Mouse (Mus musculus) left cerebral cortex, adult 8-10 months (tissue): Measurements from ENCODE around the gene Dpyd. TPM values are rescaled to one million over a fixed set of nuclear protein-coding genes. Genes with fewer than 3 reads are reported as not detected.

Source experiments
- DNase-seq, 2 experiments: peaks; one replicate each; pipeline ENCODE4 v3.0.0; 2022; ENCODE audit warnings: low spot score in 2 of 2
- total RNA-seq, 4 experiments: library from RNA; stranded (reverse); gene quantifications; 2 replicates each; pipeline ENCODE4 v1.2.4; 2022

Gene Dpyd
- total RNA-seq, 4 experiments from 2014 or later, result 7.8 to 10.3 (median 9.6) TPM

DNA sequence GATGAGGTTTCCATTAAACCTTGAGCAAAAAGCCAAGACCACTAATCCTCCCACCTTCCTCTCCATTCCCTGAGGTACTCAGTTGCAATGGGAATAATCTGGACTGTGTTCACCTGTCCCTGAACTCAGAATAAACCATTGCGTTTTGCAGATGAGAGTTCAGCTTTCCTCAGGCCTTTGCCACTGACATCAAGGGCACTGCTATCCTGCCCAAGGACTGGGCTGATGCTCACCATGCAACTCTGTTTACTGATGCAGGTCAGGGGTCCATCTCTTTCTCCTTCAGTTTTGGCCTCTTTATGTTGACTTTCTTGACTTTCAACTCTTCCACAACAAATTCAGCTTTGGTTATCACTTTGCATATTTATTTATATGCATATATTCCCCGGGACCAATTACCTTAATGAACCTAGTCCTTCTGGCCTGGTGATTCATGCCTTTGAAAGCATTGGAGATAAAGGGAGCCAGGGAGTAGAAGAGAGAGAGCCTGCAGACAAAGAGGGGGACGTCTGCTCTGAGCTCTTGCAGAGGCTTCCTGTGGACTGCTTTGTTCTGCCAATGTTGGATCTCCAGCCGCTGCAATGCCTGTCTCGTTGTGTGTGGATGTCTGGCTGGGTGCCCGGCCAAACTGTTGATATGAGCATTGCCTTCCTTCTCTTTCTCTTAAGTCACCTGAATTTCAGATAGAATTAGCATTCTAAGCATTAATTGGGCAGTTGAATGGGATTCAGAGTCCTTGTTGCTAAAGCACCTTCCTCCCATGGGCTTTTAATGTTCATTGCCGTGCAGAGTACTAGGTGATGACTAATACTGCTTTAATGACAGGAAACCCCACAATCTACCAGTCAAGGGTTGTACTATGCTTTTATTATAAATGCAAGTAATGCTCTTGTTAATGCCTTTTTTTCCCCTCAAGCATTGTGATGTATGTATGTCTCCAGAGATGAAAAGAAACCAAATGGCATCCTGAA lies 771.7 kb downstream of the Dpyd start:
- peak in 1 of 2 experiments; percentile 48 for DNase-seq

DNA sequence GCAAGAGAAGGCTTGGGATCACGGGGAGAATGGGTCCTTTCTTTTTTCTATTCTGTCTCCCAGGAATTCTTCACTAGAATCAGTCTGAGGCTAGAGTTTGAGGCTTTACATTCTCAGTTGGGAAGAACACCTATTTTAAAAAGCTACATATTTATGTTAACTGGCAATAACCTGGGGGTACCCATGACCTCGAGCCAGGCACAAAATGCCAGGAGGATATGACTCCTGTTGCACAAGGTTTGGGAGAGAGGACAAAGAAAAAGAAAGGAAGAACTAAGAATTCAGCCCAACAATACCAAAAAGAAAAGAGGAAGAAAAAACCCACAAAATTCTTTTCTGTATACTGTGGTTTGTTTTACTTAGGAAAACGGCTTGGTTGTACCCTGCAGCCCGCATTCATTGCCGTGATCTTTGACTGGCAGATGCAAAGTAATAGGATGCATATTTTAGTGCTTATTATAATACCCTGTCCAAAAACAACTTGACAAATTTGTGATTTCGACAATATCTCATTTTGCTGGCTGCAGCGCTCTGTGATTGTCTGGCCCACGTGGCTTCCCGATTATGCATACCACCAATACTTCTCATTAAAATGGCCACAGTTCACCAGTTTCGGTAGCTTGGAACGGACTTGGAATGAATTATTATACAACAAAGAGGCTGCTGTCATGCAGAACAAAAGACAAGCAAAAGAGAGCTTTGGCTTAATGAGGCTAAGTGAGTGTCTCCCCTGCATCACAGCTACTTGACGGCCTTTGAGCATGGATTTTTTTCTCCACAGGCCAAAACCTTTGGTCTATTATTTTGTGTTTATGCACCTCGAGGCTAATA lies 799.8 kb downstream of the Dpyd start:
- DNase-seq, result peak in 1 of 2 experiments; percentile 32

DNA sequence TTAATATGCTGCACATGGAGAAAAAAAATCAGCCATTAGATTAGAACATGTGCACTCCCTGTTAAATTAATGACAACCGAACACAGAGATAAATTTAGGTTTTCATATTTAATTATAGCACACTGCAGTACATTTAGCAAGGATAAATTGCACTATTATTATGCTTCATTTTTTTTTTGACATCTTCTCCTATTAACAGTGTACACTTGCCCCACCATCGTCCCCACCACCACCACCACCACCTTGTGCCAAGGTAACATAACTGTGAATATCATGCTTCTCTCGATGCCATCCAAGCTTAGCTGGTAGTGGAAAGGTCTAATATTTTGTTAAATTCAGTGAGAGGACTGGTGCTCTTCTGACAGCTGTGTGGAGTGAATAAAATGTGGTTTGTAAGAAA lies 800.5 kb downstream of the Dpyd start:
- no peak for DNase-seq

DNA sequence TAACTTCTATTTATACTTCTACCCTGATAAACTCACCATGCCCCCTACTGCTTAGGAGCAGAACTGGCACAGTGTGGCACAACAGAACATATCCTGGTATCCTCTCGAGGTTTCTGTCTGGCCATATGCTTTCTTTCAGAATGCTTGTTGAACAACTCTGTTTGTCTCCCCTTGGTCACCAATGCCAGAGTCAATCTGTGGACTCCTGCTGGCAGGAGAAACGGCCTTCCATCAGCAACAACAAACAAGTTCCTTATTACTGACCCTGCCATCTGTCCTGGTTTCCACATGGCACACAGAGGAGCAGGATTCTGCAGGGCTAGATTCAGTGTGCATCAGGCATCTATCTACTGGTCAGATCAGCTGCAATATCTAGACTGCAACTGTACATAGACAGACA lies 807.0 kb downstream of the Dpyd start:
- DNase-seq, result no peak

DNA sequence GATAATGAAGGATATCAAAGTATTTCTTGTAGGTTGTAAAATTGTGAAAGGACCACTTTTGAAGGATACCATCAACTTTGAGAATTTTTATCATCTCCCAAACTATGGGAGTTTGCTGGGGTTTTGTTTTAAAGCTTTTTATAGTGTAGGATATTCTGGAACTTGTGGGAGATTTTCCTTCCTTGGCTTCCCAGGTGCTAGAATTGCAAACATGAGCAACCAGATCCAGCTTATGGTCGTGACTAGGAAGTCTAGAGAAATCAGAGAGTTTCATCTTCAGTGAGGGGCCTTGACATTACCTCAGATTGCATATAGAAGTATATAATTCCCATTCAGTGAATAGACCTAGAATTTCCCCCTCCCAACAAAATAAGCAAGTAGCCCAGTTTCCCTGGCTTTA lies 819.2 kb downstream of the Dpyd start:
- no peak for DNase-seq

DNA sequence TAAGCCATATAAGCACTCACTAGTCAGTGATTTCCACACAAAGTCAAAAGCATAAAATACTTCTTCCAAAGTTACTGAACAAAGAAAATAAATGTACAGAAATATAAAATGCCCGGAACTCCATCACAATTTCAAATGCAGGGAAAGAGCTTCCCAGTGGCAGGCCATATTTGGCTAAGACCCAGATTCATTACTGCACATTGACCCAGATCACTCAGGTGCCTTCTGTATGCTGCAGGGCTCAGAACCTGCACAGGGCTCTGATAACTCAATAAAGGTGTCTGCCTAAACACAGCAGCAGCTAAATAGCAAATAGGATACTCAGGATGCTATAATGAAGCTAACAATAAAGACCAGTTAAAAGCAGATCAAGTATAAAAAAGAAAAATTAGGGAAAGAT lies 820.5 kb downstream of the Dpyd start:
- no peak for DNase-seq

DNA sequence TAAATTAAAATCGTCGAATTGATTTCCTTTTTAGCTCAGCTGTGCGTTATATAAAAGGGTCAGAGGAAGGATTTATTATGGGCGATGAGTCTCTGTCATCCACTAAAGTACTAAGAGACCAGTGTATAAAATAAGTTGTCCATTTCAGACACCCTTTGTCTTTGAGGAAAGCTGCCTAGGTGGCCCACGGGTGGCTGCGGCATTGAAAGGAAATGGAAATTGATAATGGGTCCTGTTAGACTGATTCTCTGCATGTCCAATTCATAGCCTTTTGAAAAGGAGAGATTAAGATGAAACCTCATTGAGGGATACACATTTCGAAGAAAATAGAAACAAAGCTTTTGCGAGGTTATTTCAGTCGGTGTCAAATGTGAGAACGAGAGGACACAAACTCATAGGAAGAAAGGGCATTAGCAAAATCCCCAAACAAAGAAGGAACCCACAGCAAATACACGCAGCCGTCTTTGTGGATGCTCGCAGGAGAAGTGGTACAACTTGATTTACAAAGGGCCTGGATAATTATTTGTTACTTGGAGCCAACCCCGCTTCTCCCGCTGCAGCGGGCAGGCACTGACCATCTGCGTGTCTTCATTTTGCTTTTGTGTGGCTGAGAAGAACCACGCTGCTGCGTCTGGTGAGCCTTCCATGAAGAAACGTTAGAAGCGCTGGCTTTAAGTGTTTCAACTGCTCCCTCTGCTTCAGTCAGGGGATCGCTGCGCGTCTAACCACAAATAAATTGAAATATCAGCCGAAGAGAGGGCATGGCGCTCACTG lies 825.6 kb downstream of the Dpyd start:
- no peak for DNase-seq

DNA sequence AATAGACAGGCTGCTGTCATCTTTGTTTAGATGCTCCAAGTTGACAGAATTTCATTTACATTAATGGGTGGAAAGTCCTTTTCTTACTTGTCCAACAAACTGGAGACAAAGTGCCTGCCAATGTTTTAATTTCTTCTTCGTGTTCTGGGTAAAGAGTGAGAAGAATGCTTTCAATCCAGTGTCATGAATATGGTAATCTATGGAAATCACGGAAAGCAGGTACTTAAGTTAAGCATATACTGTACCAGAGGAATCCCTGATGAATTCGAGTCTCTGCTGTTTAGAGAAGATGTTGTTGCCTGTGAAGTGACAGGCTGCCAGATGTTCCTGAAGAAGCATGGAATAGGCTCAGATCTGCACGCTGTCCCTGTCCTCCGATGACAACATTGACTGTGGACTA lies 835.3 kb downstream of the Dpyd start:
- no peak for DNase-seq

DNA sequence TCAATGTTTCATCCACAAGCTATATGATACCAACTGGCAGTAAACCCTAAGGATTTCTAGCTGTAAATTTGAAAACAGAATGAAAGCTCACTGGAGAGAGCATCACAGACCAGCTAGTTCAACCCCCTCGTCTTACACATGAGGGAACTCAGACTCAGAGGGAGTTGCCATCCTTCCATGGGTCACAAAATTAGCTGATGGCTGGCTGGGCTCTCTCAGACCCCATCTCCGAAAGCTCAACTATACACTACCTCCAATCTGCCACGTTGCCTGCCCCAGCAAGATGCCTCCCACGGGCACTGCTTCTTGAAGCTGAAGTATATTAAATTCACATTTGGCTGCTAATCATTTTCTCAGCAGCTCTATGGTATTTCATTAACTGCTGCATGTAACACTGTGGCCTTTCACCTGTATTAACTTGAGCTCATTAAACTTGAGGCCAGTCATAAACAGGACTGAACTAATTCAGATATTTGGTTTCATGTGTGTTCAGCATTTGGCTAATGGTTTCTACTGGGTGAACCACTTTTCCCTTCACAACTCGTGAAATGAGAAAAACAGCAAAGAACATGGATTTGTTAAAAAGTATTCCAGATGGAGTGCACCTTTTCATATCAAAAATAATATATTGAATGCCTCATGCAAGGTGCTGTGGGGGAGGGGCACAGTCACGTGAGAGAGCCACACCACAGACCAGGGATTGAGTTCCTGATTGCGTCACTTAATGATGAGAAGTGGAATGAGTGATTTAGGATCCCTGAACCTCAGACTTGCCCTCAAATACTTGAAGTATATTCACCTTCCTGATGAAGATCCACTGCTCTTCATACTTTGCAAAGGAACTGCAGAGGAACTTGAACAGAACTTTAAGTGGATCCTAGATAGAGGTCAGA lies 841.2 kb downstream of the Dpyd start:
- no peak for DNase-seq

DNA sequence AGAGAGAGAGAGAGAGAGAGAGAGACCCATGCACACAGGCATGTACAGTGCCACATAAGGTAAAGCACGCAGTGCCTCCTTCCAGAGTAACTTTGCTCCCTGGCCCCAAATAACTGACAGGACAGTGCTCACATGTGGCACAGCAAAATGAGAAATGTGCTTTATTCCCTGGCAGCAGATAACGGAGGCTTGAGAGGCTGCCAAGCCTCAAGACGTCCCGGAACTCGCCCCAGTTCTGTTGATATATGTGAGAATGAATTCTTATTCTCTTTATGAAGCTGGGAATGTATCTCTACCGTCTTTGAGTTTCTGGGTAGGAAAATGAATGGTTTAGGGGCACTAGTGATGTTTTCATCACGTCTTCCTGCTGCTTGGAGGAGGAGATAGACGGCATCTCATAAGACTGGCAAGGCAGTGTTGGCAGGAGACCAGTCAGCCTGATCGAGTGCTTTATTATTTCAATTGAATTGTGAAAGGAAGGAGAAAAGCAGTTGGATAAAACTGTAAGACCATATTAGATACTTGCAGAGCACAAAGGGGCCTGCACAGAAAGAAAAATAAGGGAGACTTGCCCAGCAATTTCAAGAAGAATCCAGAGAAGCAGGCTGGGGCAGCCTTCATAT lies 857.3 kb downstream of the Dpyd start:
- peak in 1 of 2 experiments; percentile 6 for DNase-seq

DNA sequence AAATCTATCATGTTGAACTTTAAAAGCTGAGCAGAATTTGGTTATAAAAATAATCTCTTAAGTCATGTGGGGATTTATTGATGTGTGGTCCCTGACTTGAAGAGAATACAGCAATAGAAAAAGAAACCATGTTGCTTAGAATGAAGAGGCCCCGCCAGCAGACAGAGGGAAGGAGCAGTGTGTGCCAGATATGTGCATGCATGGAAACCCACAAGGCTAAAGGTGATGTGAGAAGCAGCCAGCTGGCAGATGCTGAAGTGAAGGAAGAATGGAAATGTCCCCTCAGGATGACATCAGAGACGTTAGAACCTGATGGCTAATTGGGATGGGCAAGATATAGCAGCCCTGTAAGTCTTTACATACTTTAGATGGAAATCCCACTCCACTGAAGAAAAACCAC lies 857.8 kb downstream of the Dpyd start:
- no peak for DNase-seq

DNA sequence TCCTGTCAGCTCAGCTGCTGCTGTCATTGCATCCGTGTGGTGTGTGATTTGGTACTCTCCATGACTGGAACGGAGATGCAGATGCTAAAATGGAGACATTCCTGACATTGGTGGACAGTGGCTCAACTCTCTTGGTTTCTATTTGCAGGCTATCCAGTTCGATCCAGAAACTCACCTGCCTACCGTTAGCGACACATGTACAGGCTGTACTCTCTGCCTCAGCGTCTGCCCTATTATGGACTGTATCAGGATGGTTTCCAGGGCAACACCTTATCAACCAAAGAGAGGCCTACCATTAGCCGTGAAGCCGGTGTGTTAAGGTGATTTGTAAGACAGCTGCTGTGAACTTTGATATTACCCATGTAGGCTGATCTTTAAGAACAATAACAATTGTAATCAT lies 869.4 kb downstream of the Dpyd start:
- no peak for DNase-seq

DNA sequence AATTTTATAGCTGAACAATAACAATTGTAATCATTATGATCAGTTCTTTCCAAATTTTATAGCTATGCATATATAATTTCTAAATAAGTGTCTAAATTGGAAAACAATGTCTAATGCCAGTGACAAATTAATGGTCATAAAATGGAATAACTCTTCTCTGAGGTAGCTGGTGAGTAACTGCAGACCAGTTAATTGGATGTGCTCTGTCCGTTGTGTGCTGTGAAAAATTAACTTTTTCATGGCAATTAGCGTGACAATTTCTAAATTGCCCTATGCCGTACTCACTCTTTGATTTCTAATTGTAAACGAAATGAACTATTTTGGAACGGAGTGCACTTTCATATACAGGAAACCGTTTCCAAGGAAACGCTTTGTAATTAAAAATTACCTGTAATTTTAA lies 869.8 kb downstream of the Dpyd start:
- no peak for DNase-seq

DNA sequence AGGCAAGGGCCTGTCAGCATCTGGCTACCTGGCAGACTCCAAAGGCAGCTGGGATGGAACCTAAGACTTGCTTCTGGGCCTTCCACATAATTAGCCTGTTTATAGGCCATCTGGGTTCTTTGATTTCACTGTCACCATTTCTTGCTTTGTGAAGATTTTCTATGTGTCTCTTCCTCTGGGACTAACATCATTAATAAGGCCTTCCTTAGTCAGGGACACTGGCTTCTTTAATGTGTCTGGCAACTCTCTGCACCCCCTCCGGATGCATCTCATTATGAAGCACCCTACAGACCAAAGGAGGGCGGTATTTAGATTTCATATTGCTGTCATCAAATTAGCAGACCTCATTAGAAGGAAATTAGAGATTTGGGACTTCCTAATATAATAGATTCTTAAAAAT lies 885.6 kb downstream of the Dpyd start:
- DNase-seq, result no peak

DNA sequence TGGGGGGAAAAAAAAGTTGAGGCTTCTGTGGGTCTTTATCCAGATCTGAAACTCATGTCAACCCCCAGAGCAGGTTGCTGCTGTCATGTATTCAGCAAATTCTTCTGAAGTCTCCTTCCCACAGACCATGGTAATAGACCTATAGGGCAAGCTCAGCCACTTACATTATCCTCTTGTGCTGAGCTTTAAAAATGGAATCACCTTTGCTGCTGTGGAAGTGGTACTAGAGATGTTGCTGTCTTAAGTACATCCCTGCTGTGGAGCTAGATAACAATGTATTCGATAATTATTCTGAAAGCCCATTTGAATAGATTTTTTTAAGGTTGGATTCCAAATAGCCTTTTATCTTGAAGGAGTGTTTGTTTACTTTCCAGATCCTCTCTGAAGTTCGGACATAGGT lies 902.1 kb downstream of the Dpyd start:
- no peak for DNase-seq

DNA sequence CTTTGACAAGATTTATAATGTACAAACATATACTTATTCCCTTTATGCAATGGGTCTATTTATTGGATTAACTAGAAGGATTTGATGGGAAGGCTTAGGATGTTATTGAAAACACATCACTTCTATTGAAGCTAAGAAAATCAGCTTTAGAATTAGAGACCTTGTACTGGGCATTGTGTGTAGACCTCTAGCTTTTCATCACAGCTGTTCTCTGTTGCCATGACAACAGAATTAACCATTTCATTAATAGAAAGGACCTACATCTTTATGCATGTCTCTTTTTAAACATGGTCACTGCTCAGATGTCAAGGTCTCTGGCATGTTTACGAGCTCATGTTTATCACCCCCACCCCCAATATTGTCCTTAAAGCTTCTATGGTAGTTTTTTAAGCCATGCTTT lies 902.5 kb downstream of the Dpyd start:
- DNase-seq, result no peak

DNA sequence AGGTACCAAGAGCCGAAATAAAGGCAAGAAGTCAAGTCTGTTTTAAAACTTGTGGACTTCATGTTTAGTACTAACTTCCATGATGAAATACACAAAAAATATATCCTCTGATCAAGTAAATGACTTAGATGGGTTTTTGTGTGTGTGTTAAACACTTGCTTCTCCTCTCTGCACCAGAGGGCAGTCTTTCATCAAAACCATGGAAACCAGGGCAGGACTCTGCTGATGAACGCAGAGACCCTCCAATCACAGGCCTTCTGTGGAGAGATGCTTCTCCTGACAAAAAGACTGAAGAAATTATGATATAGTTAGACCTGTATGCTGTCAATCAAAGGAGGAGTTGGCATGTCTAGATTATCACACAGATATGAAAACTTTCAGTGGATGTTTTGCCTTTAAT lies 905.8 kb downstream of the Dpyd start:
- no peak for DNase-seq
